Mouse (Mus musculus) midbrain, embryonic 14.5 days (tissue): ENCODE measurements at regions not wholly inside any gene's neighbourhood (a gene's known extent, or its start where the extent isn't known, plus 50 kb on each side); places are given as distances from the start of the nearest gene placed in this dataset.

ENCODE experiments used
- ATAC-seq: fragments of 200-750 bp; cut with Nextera tagmentation; 2 replicates; pipeline ENCODE4 v1.8.0; 2017; ENCODE audit warnings: moderate number of reproducible peaks, moderate library complexity; ENCODE audit not compliant: low FRiP score, low TSS enrichment
- DNase-seq: peaks from one replicate; pipeline ENCODE4 v3.0.0-alpha.2; 2015
- H3K27ac ChIP-seq: fragments of 300-500 bp; sonication (generic); replicated peaks from 2 replicates; pipeline ENCODE4 v1.5.1; 2014; ENCODE audit warnings: mild to moderate bottlenecking, low read depth, low read length, moderate library complexity
- H3K27me3 ChIP-seq: fragments of 300-500 bp; sonication (generic); 2 replicates; pipeline ENCODE4 v1.6.1; 2014; ENCODE audit warnings: low read length, control low read depth, mixed read lengths; ENCODE audit not compliant: control insufficient read depth, insufficient read depth
- H3K36me3 ChIP-seq: fragments of 300-500 bp; sonication (generic); 2 replicates; pipeline ENCODE4 v1.6.1; 2014; ENCODE audit warnings: low read length, control low read depth; ENCODE audit not compliant: control insufficient read depth, insufficient read depth
- H3K4me1 ChIP-seq: fragments of 300-500 bp; sonication (generic); 2 replicates; pipeline ENCODE4 v1.6.1; 2014; ENCODE audit warnings: mild to moderate bottlenecking, antibody characterized with exemption, low read length, control low read depth; ENCODE audit not compliant: control insufficient read depth, insufficient read depth
- H3K4me2 ChIP-seq: fragments of 300-500 bp; sonication (generic); 2 replicates; pipeline ENCODE4 v1.6.1; 2014; ENCODE audit warnings: mild to moderate bottlenecking, low read length, moderate library complexity
- H3K4me3 ChIP-seq: fragments of 300-500 bp; sonication (generic); replicated peaks from 2 replicates; pipeline ENCODE4 v1.5.1; 2014; ENCODE audit warnings: low read depth, low read length
- H3K9ac ChIP-seq: fragments of 300-500 bp; sonication (generic); replicated peaks from 2 replicates; pipeline ENCODE4 v1.6.1; 2014; ENCODE audit warnings: mild to moderate bottlenecking, low read length, moderate library complexity
- H3K9me3 ChIP-seq: fragments of 300-500 bp; sonication (generic); 2 replicates; pipeline ENCODE4 v1.6.1; 2016; ENCODE audit warnings: low read length, control low read depth, mixed read lengths; ENCODE audit not compliant: control insufficient read depth
- WGBS: fragments of 180-500 bp; shearing (Covaris S2); extraction: QIAGEN DNeasy Blood & Tissue Kit; methylation state at CpG from one replicate; pipeline ENCODE4 v1.1.7; 2014; 5-methylcytosine and 5-hydroxymethylcytosine counted together

DNA sequence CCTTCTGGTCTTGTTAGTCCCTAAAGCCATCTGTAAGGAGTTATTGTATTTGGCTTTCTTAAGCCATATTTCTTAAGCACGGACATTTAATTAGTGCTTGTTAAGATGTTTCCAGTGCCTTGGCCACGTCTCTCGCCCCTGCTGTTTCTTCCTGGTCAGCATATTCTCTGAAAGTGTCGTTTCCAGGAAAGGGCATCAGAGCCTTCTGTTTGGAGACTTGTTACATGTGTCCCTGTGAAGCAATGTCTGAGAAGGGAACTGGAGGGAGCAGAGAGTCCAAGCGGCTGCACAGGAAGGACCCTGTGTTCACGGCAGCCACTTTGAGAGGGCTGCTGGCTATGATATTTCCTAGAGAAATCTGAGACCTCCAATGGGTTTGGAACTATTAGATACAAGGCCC lies 320.7 kb downstream of the Mtx2 start:
- no peak overlapping the region for H3K4me2 ChIP-seq
- no peaks in the 10 kb centered on the region for H3K4me1 ChIP-seq
- H3K27ac ChIP-seq = no peak overlapping the region
- H3K9ac ChIP-seq = no peak overlapping the region
- H3K9me3 ChIP-seq = no peaks in the 10 kb centered on the region
- ATAC-seq = no peak
- no peak for DNase-seq
- 78% methylated on average over 6 of the region's 6 CpGs for WGBS
- no peaks in the 10 kb centered on the region for H3K27me3 ChIP-seq
- no peak overlapping the region for H3K4me3 ChIP-seq
- H3K36me3 ChIP-seq = no peaks in the 10 kb centered on the region

DNA sequence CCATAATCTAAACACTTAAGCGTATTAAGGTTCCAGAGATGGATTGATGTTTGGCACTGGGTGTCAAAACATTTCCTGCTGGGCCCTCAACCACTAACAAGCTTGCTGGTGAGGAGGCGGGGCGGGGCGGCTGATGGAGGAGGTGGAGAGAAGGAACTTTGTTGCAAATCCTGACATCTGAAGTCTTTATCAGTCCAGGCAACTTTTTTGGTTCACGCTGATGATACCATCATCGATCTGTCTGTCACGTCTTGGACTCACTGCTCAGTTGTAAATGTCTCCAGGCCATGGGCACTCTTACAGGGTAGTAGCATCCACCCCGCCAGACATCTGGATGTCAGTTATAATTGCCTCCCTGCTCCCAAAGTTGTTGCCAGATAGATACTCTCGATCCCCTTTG lies 321.8 kb downstream of the Mtx2 start:
- WGBS = 69% methylated on average over 9 of the region's 9 CpGs
- H3K27ac ChIP-seq = no peak overlapping the region
- H3K9ac ChIP-seq = no peak overlapping the region
- no peaks in the 10 kb centered on the region for H3K36me3 ChIP-seq
- no peaks in the 10 kb centered on the region for H3K27me3 ChIP-seq
- no peak for DNase-seq
- H3K9me3 ChIP-seq = no peaks in the 10 kb centered on the region
- H3K4me3 ChIP-seq = no peak overlapping the region
- ATAC-seq = no peak
- no peaks in the 10 kb centered on the region for H3K4me1 ChIP-seq
- H3K4me2 ChIP-seq = no peak overlapping the region

DNA sequence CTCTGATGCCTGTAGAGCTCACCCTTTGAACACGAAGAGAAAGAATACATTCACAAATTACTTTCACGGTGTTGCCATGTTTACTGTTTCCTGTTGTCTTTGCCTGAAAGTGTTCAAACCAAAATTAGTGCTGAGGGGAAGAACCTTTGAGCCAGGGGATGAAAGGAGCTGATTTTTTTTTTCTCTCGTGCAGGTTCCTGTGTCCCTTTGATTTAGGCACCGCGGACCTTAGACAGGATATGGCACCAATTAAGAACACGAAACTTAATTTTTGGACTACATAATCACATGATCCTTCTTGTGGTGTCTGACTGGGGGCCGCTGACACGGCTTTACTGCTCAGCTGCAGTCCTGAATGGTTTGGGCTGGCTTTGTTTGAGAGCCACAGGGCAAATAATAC lies 322.4 kb downstream of the Mtx2 start:
- no peak for ATAC-seq
- 73% methylated on average over 8 of the region's 8 CpGs for WGBS
- no peak overlapping the region for H3K9ac ChIP-seq
- H3K4me1 ChIP-seq = no peaks in the 10 kb centered on the region
- H3K27ac ChIP-seq = no peak overlapping the region
- H3K4me3 ChIP-seq = no peak overlapping the region
- no peak overlapping the region for H3K4me2 ChIP-seq
- no peak for DNase-seq
- H3K36me3 ChIP-seq = no peaks in the 10 kb centered on the region
- no peaks in the 10 kb centered on the region for H3K9me3 ChIP-seq
- H3K27me3 ChIP-seq = no peaks in the 10 kb centered on the region

- no peak overlapping the region for H3K4me3 ChIP-seq
- DNase-seq = no peak
- H3K4me2 ChIP-seq = no peak overlapping the region
These were observed 323.4 kb downstream of the Mtx2 start for GRCm38 (mm10) chr2:75149036-75149435.

DNA sequence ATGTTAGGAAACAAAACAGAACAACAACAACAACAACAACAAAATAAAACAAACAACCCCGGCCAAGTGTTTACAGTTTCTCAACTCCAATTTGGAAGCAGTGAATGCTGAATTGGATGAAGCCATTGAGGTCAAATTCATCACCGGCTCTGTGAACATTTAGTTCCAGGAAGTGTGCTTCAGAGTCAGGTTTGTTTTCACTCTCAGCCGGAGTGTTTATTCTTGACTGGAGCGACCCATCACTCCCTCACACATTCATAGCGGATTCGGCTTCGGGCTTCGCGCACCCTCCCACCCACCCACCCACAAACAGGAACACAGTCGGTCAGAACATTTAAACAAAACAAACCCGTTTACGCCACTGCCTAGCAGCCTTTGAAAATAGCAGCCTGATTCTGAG lies 324.0 kb downstream of the Mtx2 start:
- Histone ChIP-seq H3K9ac (no peak overlapping the region), H3K4me2 (no peak overlapping the region), H3K4me1 (no peaks in the 10 kb centered on the region), H3K4me3 (no peak overlapping the region), H3K36me3 (no peaks in the 10 kb centered on the region), H3K27me3 (no peaks in the 10 kb centered on the region), H3K27ac (no peak overlapping the region), H3K9me3 (no peaks in the 10 kb centered on the region)
- ATAC-seq (no peak), DNase-seq (no peak)
- WGBS = 79% methylated on average over 12 of the region's 12 CpGs

More at GRCm38 (mm10) chr2:75149036-75149435, 323.4 kb downstream of the Mtx2 start:
- Histone ChIP-seq H3K9me3 (no peaks in the 10 kb centered on the region), H3K9ac (no peak overlapping the region), H3K36me3 (no peaks in the 10 kb centered on the region), H3K27me3 (no peaks in the 10 kb centered on the region), H3K27ac (no peak overlapping the region), H3K4me1 (no peaks in the 10 kb centered on the region)
- no peak for ATAC-seq
- WGBS = 87% methylated on average over 5 of the region's 5 CpGs

- Histone ChIP-seq H3K4me2 (no peak overlapping the region), H3K36me3 (no peaks in the 10 kb centered on the region)
- no peak for ATAC-seq
These were observed 325.4 kb downstream of the Mtx2 start for GRCm38 (mm10) chr2:75150986-75151385.

GRCm38 (mm10) chr2:75151519-75151918 lies 325.9 kb downstream of the Mtx2 start:
- Histone ChIP-seq H3K36me3 (no peaks in the 10 kb centered on the region), H3K9me3 (no peaks in the 10 kb centered on the region), H3K27me3 (no peaks in the 10 kb centered on the region), H3K9ac (no peak overlapping the region), H3K4me1 (no peaks in the 10 kb centered on the region), H3K4me2 (no peak overlapping the region), H3K27ac (no peak overlapping the region), H3K4me3 (no peak overlapping the region)
- DNase-seq = no peak
- WGBS = 82% methylated on average over 8 of the region's 8 CpGs
- ATAC-seq = no peak

More at GRCm38 (mm10) chr2:75150986-75151385, 325.4 kb downstream of the Mtx2 start:
- no peaks in the 10 kb centered on the region for H3K4me1 ChIP-seq
- H3K9ac ChIP-seq = no peak overlapping the region
- H3K27ac ChIP-seq = no peak overlapping the region
- H3K27me3 ChIP-seq = no peaks in the 10 kb centered on the region
- H3K4me3 ChIP-seq = no peak overlapping the region
- DNase-seq = peak; percentile 85
- no peaks in the 10 kb centered on the region for H3K9me3 ChIP-seq
- 9% methylated on average over 6 of the region's 6 CpGs for WGBS

- Histone ChIP-seq H3K4me1 (no peaks in the 10 kb centered on the region), H3K27me3 (no peaks in the 10 kb centered on the region), H3K4me2 (no peak overlapping the region), H3K9ac (no peak overlapping the region), H3K4me3 (no peak overlapping the region), H3K36me3 (no peaks in the 10 kb centered on the region), H3K9me3 (no peaks in the 10 kb centered on the region), H3K27ac (no peak overlapping the region)
- 28% methylated on average over 6 of the region's 6 CpGs for WGBS
- peak; percentile 54 for DNase-seq
- ATAC-seq = no peak
These were observed 326.9 kb downstream of the Mtx2 start for GRCm38 (mm10) chr2:75152477-75152990.

DNA sequence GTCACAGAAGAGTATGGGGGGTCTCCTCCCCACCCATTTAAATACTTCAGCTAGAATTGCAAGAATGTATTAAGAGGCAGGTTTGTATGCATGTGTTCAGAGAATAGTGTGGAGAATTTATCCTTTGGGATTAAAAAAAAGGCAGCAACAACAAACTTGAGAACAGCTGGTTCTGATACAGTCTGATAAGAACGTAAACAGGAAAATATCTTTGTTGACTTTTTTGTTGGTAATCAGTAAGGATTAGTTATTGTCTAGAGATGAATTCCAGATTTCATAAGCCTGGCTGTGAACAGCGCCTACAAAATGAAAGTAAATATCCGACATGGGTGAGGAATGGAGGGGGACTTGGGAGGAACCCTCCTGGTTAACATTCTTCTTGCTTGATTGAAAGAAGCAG lies 328.8 kb downstream of the Mtx2 start:
- H3K9me3 ChIP-seq = no peaks in the 10 kb centered on the region
- 87% methylated on average over 3 of the region's 3 CpGs for WGBS
- no peaks in the 10 kb centered on the region for H3K4me1 ChIP-seq
- no peaks in the 10 kb centered on the region for H3K36me3 ChIP-seq
- H3K9ac ChIP-seq = no peak overlapping the region
- ATAC-seq (no peak), DNase-seq (no peak)
- H3K27ac ChIP-seq = no peak overlapping the region
- no peak overlapping the region for H3K4me2 ChIP-seq
- no peaks in the 10 kb centered on the region for H3K27me3 ChIP-seq
- no peak overlapping the region for H3K4me3 ChIP-seq
